Mouse (Mus musculus): ENCODE measurements around the gene Lgalsl. TPM values are rescaled to one million over a fixed set of nuclear protein-coding genes. Genes with fewer than 3 reads are reported as not detected.

The Lgalsl gene
- polyA plus RNA-seq, 1 experiment from 2014 or later = 15.3 TPM

- Histone ChIP-seq H3K4me2 (ENCODE audit: low read depth, low read length) (peak overlapping the region; percentile 85), H3K4me3 (ENCODE audit: low read depth, low read length) (peak overlapping the region; percentile 86), H3K9me3 (ENCODE audit: low read length) (no peaks in the 10 kb centered on the region), H3K27ac (ENCODE audit: low read depth) (peak overlapping the region; percentile 91; the same call in 1 of the 2 replicates), H3K4me1 (ENCODE audit: insufficient read depth) (peaks cover 7% of the 10 kb centered on the region; the same call in 1 of the 2 replicates), H3K9ac (replicated peaks) (peak overlapping the region; percentile 90), H3K27me3 (ENCODE audit: insufficient read depth, low read length) (no peaks in the 10 kb centered on the region), H3K36me3 (replicated peaks; ENCODE audit: insufficient read depth, low read length) (peaks cover 6% of the 10 kb centered on the region)
- no peak for ATAC-seq
- TF ChIP-seq CTCF (IDR thresholded peaks at IDR 0.05; ENCODE audit: low read depth) (no peak), EP300 (IDR thresholded peaks at IDR 0.05; ENCODE audit: low read depth) (no peak)
- WGBS (ENCODE audit: insufficient replicate concordance) = 24% methylated on average over 11 of the region's 11 CpGs
- DNase-seq = no peak
These were observed 813 bp upstream of the Lgalsl start for GRCm38 (mm10) chr11:20831600-20832137.

- no peak for TF ChIP-seq CTCF (IDR thresholded peaks at IDR 0.05; ENCODE audit: low read depth)
- no peak for TF ChIP-seq EP300 (IDR thresholded peaks at IDR 0.05; ENCODE audit: low read depth)
- Histone ChIP-seq H3K9me3 (ENCODE audit: low read length) (no peaks in the 10 kb centered on the region), H3K9ac (replicated peaks) (peak overlapping the region; percentile 90), H3K4me1 (ENCODE audit: insufficient read depth) (peaks cover 7% of the 10 kb centered on the region; the same call in 1 of the 2 replicates), H3K27me3 (ENCODE audit: insufficient read depth, low read length) (no peaks in the 10 kb centered on the region), H3K4me3 (ENCODE audit: low read depth, low read length) (peak overlapping the region; percentile 86), H3K4me2 (ENCODE audit: low read depth, low read length) (peak overlapping the region; percentile 85), H3K36me3 (replicated peaks; ENCODE audit: insufficient read depth, low read length) (peaks cover 8% of the 10 kb centered on the region), H3K27ac (ENCODE audit: low read depth) (peak overlapping the region; percentile 91)
- DNase-seq (no peak), ATAC-seq (no peak)
- WGBS (ENCODE audit: insufficient replicate concordance) = 16% methylated on average over 23 of the region's 23 CpGs
These were observed 717 bp downstream of the Lgalsl start for GRCm38 (mm10) chr11:20829993-20830685.

- Histone ChIP-seq H3K4me2 (ENCODE audit: low read depth, low read length) (peak overlapping the region; percentile 85), H3K9me3 (ENCODE audit: low read length) (no peaks in the 10 kb centered on the region), H3K36me3 (replicated peaks; ENCODE audit: insufficient read depth, low read length) (peaks cover 8% of the 10 kb centered on the region), H3K27ac (ENCODE audit: low read depth) (peak overlapping the region; percentile 91), H3K27me3 (ENCODE audit: insufficient read depth, low read length) (no peaks in the 10 kb centered on the region), H3K9ac (replicated peaks) (0 out of 2 replicates have a peak overlapping the region, but pooled peaks have one; percentile 23), H3K4me3 (ENCODE audit: low read depth, low read length) (peak overlapping the region; percentile 86; the same call in 1 of the 2 replicates), H3K4me1 (ENCODE audit: insufficient read depth) (peaks cover 7% of the 10 kb centered on the region; the same call in 1 of the 2 replicates)
- peak; percentile 52 for ATAC-seq
- peak; percentile 21 for DNase-seq
- WGBS (ENCODE audit: insufficient replicate concordance) = 68% methylated on average over 9 of the region's 9 CpGs
- TF ChIP-seq CTCF (IDR thresholded peaks at IDR 0.05; ENCODE audit: low read depth) = no peak
- TF ChIP-seq EP300 (IDR thresholded peaks at IDR 0.05; ENCODE audit: low read depth) = no peak
These were observed 1.7 kb downstream of the Lgalsl start for GRCm38 (mm10) chr11:20829056-20829686.

GRCm38 (mm10) chr11:20823961-20824360 lies 6.9 kb downstream of the Lgalsl start:
- DNase-seq (peak; percentile 17), ATAC-seq (peak; percentile 77)
- H3K27me3 ChIP-seq (ENCODE audit: insufficient read depth, low read length) = no peaks in the 10 kb centered on the region
- H3K9ac ChIP-seq (replicated peaks) = no peak overlapping the region
- no peaks in the 10 kb centered on the region for H3K9me3 ChIP-seq (ENCODE audit: low read length)
- H3K27ac ChIP-seq (ENCODE audit: low read depth) = 0 out of 2 replicates have a peak overlapping the region, but pooled peaks have one; percentile 44
- no peak overlapping the region for H3K4me2 ChIP-seq (ENCODE audit: low read depth, low read length)
- peaks cover 8% of the 10 kb centered on the region for H3K36me3 ChIP-seq (replicated peaks; ENCODE audit: insufficient read depth, low read length)
- no peak overlapping the region for H3K4me3 ChIP-seq (ENCODE audit: low read depth, low read length)
- 62% methylated on average over 2 of the region's 2 CpGs for WGBS (ENCODE audit: insufficient replicate concordance)
- H3K4me1 ChIP-seq (ENCODE audit: insufficient read depth) = no peaks in the 10 kb centered on the region; the same call in 1 of the 2 replicates
- no peak for TF ChIP-seq CTCF (IDR thresholded peaks at IDR 0.05; ENCODE audit: low read depth)

- TF ChIP-seq EP300 (IDR thresholded peaks at IDR 0.05; ENCODE audit: low read depth) (peak; percentile 34; the same call in 1 of the 2 replicates), CTCF (IDR thresholded peaks at IDR 0.05; ENCODE audit: low read depth) (no peak)
- Histone ChIP-seq H3K4me3 (ENCODE audit: low read depth, low read length) (no peak overlapping the region), H3K9me3 (ENCODE audit: low read length) (no peaks in the 10 kb centered on the region), H3K4me2 (ENCODE audit: low read depth, low read length) (no peak overlapping the region), H3K4me1 (ENCODE audit: insufficient read depth) (no peaks in the 10 kb centered on the region; the same call in 1 of the 2 replicates), H3K9ac (replicated peaks) (no peak overlapping the region), H3K27ac (ENCODE audit: low read depth) (no peak overlapping the region), H3K36me3 (replicated peaks; ENCODE audit: insufficient read depth, low read length) (peaks cover 8% of the 10 kb centered on the region), H3K27me3 (ENCODE audit: insufficient read depth, low read length) (no peaks in the 10 kb centered on the region)
- ATAC-seq (no peak), DNase-seq (no peak)
- 60% methylated on average over 2 of the region's 2 CpGs for WGBS (ENCODE audit: insufficient replicate concordance)
These were observed 7.6 kb downstream of the Lgalsl start for GRCm38 (mm10) chr11:20823301-20823700.

- Histone ChIP-seq H3K27me3 (ENCODE audit: insufficient read depth, low read length) (no peaks in the 10 kb centered on the region), H3K4me1 (ENCODE audit: insufficient read depth) (no peaks in the 10 kb centered on the region; the same call in 1 of the 2 replicates), H3K9me3 (ENCODE audit: low read length) (no peaks in the 10 kb centered on the region), H3K9ac (replicated peaks) (no peak overlapping the region), H3K27ac (ENCODE audit: low read depth) (no peak overlapping the region), H3K36me3 (replicated peaks; ENCODE audit: insufficient read depth, low read length) (no peaks in the 10 kb centered on the region), H3K4me2 (ENCODE audit: low read depth, low read length) (no peak overlapping the region), H3K4me3 (ENCODE audit: low read depth, low read length) (no peak overlapping the region)
- WGBS (ENCODE audit: insufficient replicate concordance) = 79% methylated on average over 7 of the region's 7 CpGs
- ATAC-seq (no peak), DNase-seq (no peak)
- TF ChIP-seq CTCF (IDR thresholded peaks at IDR 0.05; ENCODE audit: low read depth) = no peak
- no peak for TF ChIP-seq EP300 (IDR thresholded peaks at IDR 0.05; ENCODE audit: low read depth)
These were observed 9.5 kb downstream of the Lgalsl start for GRCm38 (mm10) chr11:20821351-20821750.

All from liver, postnatal 0 days (tissue).